Mouse (Mus musculus) monocyte, adult 5-6 weeks (primary cell): ENCODE measurements around the gene Rbp4. TPM values are rescaled to one million over a fixed set of nuclear protein-coding genes. Genes with fewer than 3 reads are reported as not detected.

Source experiments
- ATAC-seq: fragments of 153-309, 156-312 bp; replicated peaks from 2 replicates; pipeline ENCODE4 v1.8.0; 2017; ENCODE audit warnings: mild to moderate bottlenecking; ENCODE audit not compliant: low TSS enrichment, insufficient number of reproducible peaks, severe bottlenecking, poor library complexity, low FRiP score
- total RNA-seq: library from RNA; stranded (forward); fragments of 200-1000, 200-491, 200-594 nt; gene quantifications from 3 replicates; pipeline ENCODE4 v1.2.3, GENCODE M21; 2017

Gene Rbp4
- total RNA-seq: not detected in 3 replicates

DNA sequence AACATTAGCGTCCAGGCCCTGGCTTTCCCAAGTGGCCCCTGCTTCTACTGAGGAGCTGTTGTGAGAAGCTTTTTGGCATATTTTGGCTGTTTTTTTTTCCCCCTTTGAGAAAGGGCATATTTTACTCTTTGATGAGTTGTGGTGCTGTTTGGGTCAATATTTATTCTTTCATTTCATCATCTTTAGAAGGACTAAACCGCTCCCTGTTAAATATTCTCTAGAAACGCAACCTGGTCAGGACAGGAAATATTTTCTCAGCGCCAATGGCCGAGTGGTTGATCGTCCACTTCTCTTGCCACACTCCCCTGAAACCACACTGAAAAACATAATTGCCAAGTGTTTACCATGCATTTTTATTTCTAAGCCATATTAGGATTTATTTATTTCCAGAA is at the start of gene Rbp4:
TSS of gene Rbp4 (minus strand) at position 63 of the 392 bp plus-strand sequence.
- no peak for ATAC-seq

GRCm38 (mm10) chr19:38164633-38165032 is 39.6 kb upstream of the Rbp4 start:
- no peak for ATAC-seq

- no peak for ATAC-seq
Measured at GRCm38 (mm10) chr19:38161648-38162354, 36.7 kb upstream of the Rbp4 start.

DNA sequence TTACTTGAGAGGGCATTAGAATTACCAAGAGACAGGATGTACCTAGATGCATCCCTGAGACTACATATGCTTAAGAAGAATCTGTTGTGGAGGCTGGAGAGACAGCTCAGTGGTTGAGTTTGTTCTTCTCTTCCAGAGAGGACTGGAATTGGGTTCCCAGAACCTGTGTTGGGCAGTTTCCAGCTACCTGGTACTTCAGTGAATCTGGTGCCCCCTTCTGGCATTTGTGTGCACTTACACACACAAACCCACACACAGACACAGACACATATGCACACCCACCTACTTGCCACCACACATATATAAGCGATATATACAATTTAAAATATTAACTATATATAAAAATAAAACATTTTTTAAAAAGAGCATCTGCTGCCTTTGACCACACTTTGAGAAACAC is 31.2 kb upstream of the Rbp4 start:
- ATAC-seq: no peak

DNA sequence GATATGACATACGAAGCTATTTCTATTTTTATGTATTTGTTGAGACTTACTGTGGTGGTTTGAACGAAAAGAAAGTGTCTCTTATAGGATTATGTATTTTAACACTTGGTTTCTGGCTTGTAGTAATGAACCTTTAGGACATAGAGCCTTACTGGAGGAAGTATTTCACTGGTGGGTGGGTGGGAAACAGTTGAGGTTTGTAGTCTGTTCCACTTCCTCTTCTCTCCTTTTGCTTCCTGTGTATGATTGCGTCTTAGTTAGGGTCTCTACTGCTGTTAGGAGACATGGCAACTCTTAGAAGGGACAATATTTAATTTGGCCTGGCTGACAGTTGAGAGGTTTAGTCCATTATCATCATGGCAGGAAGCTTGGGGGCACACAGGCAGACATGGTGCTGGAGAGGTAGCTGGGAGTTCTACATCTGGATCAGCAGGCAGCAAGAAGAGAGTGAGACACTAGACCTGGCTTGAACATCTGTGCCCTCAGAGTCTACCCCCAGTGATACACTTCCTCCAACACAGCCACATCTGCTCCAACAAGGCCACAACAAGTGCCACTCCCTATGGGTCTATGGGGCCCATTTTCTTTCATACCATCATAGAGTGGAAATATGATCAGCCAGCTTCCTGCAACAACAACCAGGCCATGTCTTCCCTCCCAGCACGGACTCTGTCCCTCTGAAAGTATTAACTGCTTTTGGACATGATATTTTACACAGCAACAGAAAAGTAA is 18.6 kb upstream of the Rbp4 start:
- ATAC-seq: no peak

GRCm38 (mm10) chr19:38134806-38135205 is 9.7 kb upstream of the Rbp4 start:
- no peak for ATAC-seq

- no peak for ATAC-seq
Measured at GRCm38 (mm10) chr19:38133986-38134385, 8.9 kb upstream of the Rbp4 start.

- ATAC-seq: no peak
Measured at GRCm38 (mm10) chr19:38132481-38132880, 7.4 kb upstream of the Rbp4 start, which contains the start of gene Pde6c. TSS of gene Pde6c (plus strand) at chr19:38132781.

- no peak for ATAC-seq
Measured at GRCm38 (mm10) chr19:38126656-38127055, 1.6 kb upstream of the Rbp4 start.

DNA sequence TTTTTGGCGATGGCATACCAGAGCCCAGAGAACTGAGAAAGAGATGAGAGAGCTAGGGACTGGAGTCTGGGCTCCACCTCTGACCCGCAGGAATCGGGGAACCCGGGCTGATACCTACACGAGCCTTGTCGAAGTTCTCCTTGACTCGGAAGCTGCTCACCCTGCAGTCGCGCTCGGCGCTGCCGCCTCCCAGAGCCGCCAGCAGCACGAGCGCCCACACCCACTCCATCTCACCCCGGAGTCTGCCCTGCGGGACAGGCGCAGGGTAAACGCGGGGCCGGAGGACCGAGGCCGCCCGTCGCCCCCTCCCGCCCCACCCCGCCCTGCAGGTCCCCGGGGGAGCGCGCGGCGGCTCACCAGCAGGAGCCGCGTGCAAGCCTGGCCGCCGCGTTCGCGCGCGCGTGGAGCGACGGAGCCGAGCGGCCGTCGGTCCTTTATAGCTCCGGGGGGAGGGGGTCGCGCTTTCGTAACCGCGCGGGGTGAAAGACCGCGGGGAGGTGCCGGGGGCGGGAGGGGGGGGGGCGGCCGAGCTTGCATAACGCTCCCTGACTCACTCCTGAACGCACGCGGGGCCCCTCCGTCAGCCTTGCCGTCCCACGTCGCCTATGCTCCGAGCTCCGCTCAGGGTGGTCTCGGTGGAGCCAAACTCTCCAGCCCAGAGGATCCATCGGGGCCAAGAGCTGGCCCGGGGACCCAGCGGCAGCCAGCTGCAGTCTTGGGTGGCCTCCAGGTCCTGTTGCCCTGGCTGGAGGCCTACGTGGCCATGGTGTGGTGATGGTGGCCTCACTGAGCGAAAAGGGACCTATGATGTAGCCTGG is 471 bp downstream of the Rbp4 start:
- no peak for ATAC-seq

DNA sequence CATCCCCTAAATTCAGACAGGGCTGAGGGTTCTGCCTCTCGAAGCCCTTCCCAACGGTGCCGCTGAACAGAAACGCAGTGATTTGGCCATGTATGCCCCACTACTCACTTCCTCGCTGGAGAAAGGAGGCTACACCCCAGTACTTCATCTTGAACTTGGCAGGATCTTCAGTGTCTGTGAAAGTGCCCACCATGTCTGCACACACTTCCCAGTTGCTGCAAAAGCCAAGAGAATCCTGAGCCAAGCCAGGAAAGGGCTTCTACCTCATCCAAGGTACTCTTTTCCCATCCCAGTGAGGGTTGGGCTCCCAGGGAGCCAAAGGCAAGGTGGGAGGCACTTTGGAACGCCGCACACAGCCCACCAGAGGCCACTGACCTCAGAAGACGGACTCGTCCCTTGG is 1.2 kb downstream of the Rbp4 start:
- ATAC-seq: no peak

DNA sequence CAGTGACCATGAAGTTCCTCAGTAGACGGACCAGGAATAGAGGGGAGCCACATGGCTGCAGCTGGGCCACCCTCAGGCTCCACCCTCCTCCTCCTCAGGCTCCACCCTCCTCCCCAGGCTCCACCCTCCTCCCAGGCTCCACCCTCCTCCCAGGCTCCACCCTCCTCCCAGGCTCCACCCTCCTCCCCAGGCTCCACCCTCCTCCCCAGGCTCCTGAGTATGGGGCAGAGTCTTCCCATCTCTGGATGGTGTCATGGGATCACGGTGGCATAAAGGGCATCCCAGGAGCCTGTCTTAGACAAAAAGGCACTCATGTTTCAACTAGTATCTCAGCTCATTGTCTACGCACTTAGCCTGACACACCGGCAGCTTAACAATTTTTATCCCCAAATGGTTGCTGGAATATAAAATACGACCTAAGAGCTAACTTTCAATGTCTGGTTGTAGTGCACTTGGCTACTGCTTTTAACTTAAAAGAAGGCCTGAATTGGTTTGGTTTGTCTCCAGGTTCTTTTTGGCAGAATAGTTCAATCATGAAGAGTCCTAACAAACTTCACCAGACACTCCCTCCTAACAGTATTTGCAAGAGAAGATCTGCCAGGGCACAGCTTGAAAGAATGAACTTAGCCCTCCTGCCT is 4.8 kb downstream of the Rbp4 start:
- no peak for ATAC-seq

DNA sequence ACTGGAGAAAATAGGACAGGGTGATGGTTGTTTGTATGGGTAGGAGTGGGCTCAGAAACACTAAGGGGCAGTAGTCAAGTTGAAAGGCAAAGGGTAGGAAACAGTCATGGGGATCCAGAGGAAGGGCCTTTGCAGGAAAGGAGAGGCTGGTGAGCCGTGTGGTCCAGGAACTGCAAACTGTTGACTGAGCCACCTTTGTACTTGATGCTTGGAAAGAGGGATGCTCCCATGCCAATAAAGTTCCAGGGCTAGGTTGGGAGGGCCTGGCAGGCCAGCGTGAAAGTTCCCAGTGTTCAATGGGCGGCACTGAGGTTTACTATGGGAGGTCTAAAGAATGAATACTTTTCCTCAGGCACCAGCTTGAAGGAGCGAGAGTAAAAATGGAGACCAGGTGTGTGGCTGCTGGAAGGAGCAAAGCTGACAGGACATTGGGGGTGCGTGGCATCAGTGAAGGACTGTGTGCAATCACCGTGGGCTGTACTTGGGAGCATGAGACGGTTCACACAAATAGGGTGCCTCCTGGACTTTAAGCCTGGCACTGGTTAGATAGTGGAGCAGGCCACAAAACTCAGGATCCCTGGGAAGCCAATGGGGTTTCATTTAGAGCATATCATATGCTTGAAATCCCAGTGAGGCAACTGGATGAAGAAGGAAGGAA is 10.1 kb downstream of the Rbp4 start:
- no peak for ATAC-seq

DNA sequence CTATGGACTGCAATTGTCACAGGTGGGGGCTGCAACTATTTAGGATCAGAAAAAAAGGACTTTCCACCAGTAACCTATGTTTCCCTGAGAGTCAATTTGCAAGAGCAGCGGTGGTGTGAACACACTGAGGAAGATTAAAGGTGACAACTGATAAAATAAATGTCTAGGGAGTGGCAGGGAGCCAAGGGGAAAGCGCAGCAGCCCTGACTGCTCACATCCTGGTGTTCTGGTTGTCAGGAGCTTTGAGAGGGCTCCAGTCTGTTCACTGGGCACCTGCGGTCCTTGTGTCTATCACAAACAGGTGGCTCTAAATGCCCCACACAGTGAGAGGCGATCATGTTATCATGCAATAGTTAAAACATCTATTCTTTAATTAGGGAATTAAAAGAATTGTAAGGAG is 12.5 kb downstream of the Rbp4 start:
- ATAC-seq: no peak

DNA sequence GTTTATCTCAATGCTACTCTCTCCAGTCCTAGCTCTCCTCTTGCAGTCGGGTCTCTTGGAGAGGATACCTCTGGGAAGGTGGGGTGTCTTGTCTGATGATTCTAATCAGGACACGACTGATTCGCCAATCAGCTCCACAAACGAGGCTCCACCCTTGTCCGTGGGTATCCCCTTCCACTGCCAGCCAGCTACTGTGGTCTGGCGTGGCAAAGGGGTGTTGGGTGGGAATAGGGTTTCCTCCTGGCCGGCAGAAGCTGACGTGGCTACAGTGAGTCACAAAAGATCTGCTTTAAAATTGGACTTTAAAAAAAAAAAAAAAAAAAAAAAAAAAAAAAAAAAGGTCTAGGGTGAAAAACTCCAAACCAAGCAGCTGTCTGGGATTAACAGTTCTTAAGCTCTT is 14.0 kb downstream of the Rbp4 start:
- no peak for ATAC-seq

DNA sequence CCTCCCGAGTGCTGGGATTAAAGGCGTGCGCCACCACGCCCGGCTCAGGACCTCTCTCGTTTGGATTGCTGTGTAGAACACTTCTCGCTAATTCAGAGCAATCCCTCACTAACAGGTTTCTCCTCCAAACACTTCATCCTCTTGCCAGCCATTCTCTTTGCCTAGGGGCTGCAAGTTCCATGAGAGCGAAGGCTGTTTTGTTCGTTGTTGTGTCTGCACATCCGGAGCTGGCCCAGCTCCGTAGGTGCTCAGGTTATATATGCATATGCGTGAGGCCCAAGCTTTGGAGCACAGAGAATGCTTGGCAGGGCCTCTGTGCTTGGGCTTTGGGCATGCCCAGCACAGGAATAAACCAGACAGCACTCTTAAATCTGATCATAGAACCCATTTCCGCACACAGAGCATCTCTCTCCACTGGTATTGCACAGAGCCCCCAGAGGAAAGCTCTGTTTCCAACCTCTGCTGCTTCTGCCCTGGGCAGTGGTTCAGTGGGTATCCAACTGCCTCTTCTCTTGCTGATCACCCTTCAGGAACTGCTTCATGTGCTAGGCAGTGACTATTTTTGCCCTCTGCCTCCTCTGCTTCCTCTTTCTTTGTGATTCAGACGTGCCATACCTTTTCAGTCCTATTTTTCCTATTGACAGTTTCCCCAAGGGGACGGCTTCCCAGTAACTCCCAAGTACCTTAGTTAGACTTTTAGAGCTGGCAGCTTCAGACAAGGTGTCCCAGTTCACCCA is 15.4 kb downstream of the Rbp4 start:
- no peak for ATAC-seq

GRCm38 (mm10) chr19:38107871-38108270 is 17.2 kb downstream of the Rbp4 start:
- ATAC-seq: no peak
